Mouse (Mus musculus): Measurements from ENCODE around the gene Daglb.

GRCm38 (mm10) chr5:143493163-143493562 lies 28.8 kb downstream of the Daglb start:
- no peak for TF ChIP-seq POLR2A (IDR thresholded peaks at IDR 0.05; ENCODE audit: insufficient read depth, low read depth, low read length)
- no peak for TF ChIP-seq CTCF (IDR thresholded peaks at IDR 0.05; ENCODE audit: insufficient read depth, low read depth, low read length)
